In the genomic region with DNA sequence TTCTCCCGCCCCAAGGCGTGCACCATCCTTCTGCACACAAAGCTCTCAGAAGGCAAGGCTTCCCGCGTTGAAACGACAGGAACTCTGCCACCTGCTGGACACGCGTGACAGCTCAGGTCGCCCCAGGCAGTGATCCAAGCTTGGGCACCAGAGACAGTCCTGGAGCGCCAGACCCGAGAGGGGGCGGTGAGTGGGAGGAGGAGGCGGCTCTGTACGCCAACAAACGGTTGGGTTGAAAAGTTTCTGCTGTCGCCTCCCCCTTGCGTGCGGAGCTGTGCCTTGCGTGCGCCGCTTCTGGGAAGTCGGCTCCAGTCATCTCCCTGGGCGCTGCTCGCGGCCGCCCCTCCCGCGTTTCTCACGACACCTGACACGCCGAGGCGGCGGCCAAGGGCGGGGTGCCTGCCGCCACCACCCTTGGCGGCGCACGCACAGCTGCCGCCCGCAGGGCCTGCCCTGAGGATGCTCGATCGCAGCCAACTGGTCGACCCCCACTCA, we compare ENCODE assay signal across 8 mouse cellular contexts. TPM values are rescaled to one million over a fixed set of nuclear protein-coding genes. Genes with fewer than 3 reads are reported as not detected.
A peak's percentile ranks its signal among the peaks of the same experiment; 100 is the strongest.
DNase-seq lines count a peak whose midpoint lies in the region; ATAC-seq and TF ChIP-seq lines count a peak whose summit lies in the region.

No protein-coding gene starts in this region.

- intact Hi-C loops in left cerebral cortex, postnatal 10 days (cut with DNase I): no loop called here

- 0 out of 2 replicates have a peak overlapping the region, but pooled peaks have one; percentile 0 for H3K4me3 ChIP-seq in cortical plate, adult 2 months (ENCODE audit: insufficient read depth, low read length)
- H3K4me3 ChIP-seq in intestine, embryonic 14.5 days (ENCODE audit: low read depth, low read length): peak overlapping the region; percentile 51

- under 1% methylated on average over 40 of the region's 42 CpGs for WGBS in intestine, embryonic 14.5 days

- H3K27me3 ChIP-seq in intestine, embryonic 14.5 days (replicated peaks; ENCODE audit: control insufficient read depth, insufficient read depth, low read length): peaks cover 54% of the 10 kb centered on the region

- no peaks in the 10 kb centered on the region for H3K36me3 ChIP-seq in intestine, embryonic 14.5 days (ENCODE audit: control insufficient read depth, insufficient read depth, low read length)

- H3K9me3 ChIP-seq in intestine, embryonic 14.5 days (ENCODE audit: control insufficient read depth, low read length): no peaks in the 10 kb centered on the region

- no peaks in the 10 kb centered on the region for H3K4me1 ChIP-seq in cortical plate, adult 2 months (ENCODE audit: control insufficient read depth, insufficient read depth, low read length)
- peaks cover 17% of the 10 kb centered on the region for H3K4me1 ChIP-seq in intestine, embryonic 14.5 days (replicated peaks; ENCODE audit: control insufficient read depth, insufficient read depth, low read length)

- peak; percentile 68 for DNase-seq in gastrocnemius, postnatal 25 days
- DNase-seq in intestine, embryonic 14.5 days (ENCODE audit: low spot score): peak; percentile 95
- peak; percentile 81 to 90 for DNase-seq in left cerebral cortex, postnatal 10 days (ENCODE audit: extremely low spot score in 1 of 2, low spot score in 2 of 2)
- DNase-seq in right cerebral cortex, postnatal 14 days: peak; percentile 85
- DNase-seq in urinary bladder, postnatal 25 days (ENCODE audit: low spot score): peak; percentile 84

- peak overlapping the region; percentile 86 for H3K4me2 ChIP-seq in intestine, embryonic 14.5 days (ENCODE audit: low read length)

- no peak overlapping the region for H3K27ac ChIP-seq in cortical plate, adult 2 months (ENCODE audit: insufficient read depth, low read length)
- no peak overlapping the region for H3K27ac ChIP-seq in intestine, embryonic 14.5 days (ENCODE audit: low read depth)

- TF ChIP-seq POLR2A in cortical plate, adult 2 months (IDR thresholded peaks at IDR 0.05; ENCODE audit: extremely low read depth, insufficient read depth, low read length): no peak

- peak; percentile 76 for TF ChIP-seq CTCF in cortical plate, adult 2 months (IDR thresholded peaks at IDR 0.05; ENCODE audit: extremely low read depth, insufficient read depth, low read length)

- peak overlapping the region; percentile 31 for H3K9ac ChIP-seq in intestine, embryonic 14.5 days (ENCODE audit: low read length)

- ATAC-seq in activated CD4-positive, CD25-positive, alpha-beta regulatory T cell, adult 4 months: peak; percentile 79
- peak; percentile 90 for ATAC-seq in intestine, embryonic 14.5 days (replicated peaks; ENCODE audit: low FRiP score, low TSS enrichment, low read depth)
- peak; percentile 91 for ATAC-seq in megakaryocyte-erythroid progenitor cell, adult 5-6 weeks (replicated peaks; ENCODE audit: low FRiP score, low TSS enrichment, poor library complexity, severe bottlenecking)

RNA-seq across cellular contexts. Expression of a gene that starts 0.8 kb away (rescaled TPM):
- polyA plus RNA-seq in activated CD4-positive, CD25-positive, alpha-beta regulatory T cell, adult 4 months (2017; shearing (Covaris generic)): not detected
- 1.5 and 2.0 TPM in 2 replicates for polyA plus RNA-seq in cortical plate, adult 2 months (2012; rRNA removed)
- total RNA-seq in gastrocnemius, postnatal 25 days (2021): under 1 TPM; 0.27 to 0.54 TPM
- polyA plus RNA-seq in intestine, embryonic 14.5 days (2014; fragmentation: Nextera tagmentation; extraction: Ambion mirVana): 11.2 and 13.3 TPM in 2 replicates
- total RNA-seq in left cerebral cortex, postnatal 10 days (2021): 1 to 10 TPM; 3.9 to 4.1 TPM
- not detected in 2 replicates for total RNA-seq in megakaryocyte-erythroid progenitor cell, adult 5-6 weeks (2014; fragmentation: Nextera tagmentation)
- not detected in 2 replicates for total RNA-seq in megakaryocyte-erythroid progenitor cell, adult 5-6 weeks (2017)
